Mouse (Mus musculus): ENCODE measurements around the gene Wee2. TPM values are rescaled to one million over a fixed set of nuclear protein-coding genes. Genes with fewer than 3 reads are reported as not detected.

The Wee2 gene
- polyA plus RNA-seq, 1 experiment from 2014 or later: not detected

DNA sequence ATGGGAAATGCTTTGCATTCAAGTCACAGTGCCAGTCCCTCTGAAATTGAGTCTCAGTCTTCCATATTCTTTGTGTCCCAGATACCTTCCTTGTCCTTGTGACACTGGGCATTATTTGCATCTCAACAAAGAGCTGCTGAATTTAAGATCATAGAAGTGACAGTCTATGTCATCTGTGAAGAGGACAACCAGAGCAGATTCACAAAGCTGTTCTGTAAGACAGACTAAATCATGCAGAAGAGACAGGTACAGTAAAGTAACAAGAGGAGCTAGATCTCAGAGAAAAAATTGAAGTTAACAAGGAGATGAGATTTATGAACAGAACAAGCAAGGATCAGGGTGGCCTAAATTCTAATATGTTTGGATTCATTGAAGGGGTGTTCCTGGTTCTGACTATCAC lies 52.0 kb downstream of the Wee2 start, which contains the start of gene Tas2r137:
Gene Tas2r137, plus strand, starts transcription at position 301 of the 400 bp plus-strand sequence.
- Histone ChIP-seq H3K27me3 (ENCODE audit: control insufficient read depth, insufficient read depth, low read length) (no peaks in the 10 kb centered on the region), H3K9ac (ENCODE audit: low read length) (no peak within 1 kb of the TSS), H3K9me3 (replicated peaks; ENCODE audit: control insufficient read depth, low read length) (no peaks in the 10 kb centered on the region), H3K36me3 (ENCODE audit: control insufficient read depth, insufficient read depth, low read length) (no peaks in the 10 kb centered on the region), H3K4me2 (ENCODE audit: low read depth, low read length) (no peak within 1 kb of the TSS), H3K4me3 (replicated peaks; ENCODE audit: low read length) (no peak within 1 kb of the TSS), H3K4me1 (ENCODE audit: control insufficient read depth, insufficient read depth, low read length) (no peaks in the 10 kb centered on the region), H3K27ac (ENCODE audit: low read length) (no peak within 1 kb of the TSS)
- no peak for ATAC-seq (ENCODE audit: insufficient read depth, low FRiP score)

DNA sequence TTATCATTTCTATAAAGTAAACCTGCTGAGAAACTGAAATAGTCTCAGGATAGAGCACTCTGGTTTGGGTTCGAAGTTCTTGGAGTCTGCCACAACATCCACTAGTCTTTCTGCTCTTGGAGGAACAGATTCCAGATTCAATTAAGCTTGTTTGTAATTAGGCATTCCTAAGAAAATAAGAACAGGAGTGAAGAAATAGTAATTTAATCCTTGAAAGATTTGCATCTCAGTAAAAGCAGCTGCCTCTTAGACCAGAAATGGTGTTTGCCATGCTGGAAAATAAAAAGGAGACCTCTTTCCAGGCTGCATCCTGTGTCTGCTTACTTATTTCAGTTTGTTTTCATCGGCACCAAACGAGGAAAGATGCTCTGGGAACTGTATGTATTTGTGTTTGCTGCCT lies 54.3 kb downstream of the Wee2 start, which contains the start of gene Tas2r108:
Gene Tas2r108, plus strand, starts transcription at position 301 of the 400 bp plus-strand sequence.
- H3K4me2 ChIP-seq (ENCODE audit: low read depth, low read length): no peak within 1 kb of the TSS
- no peaks in the 10 kb centered on the region for H3K4me1 ChIP-seq (ENCODE audit: control insufficient read depth, insufficient read depth, low read length)
- H3K36me3 ChIP-seq (ENCODE audit: control insufficient read depth, insufficient read depth, low read length): no peaks in the 10 kb centered on the region
- WGBS: 86% methylated on average over 3 of the region's 3 CpGs
- no peaks in the 10 kb centered on the region for H3K9me3 ChIP-seq (replicated peaks; ENCODE audit: control insufficient read depth, low read length)
- H3K27ac ChIP-seq (ENCODE audit: low read length): no peak within 1 kb of the TSS
- H3K9ac ChIP-seq (ENCODE audit: low read length): no peak within 1 kb of the TSS
- no peak for ATAC-seq (ENCODE audit: insufficient read depth, low FRiP score)
- H3K4me3 ChIP-seq (replicated peaks; ENCODE audit: low read length): no peak within 1 kb of the TSS
- H3K27me3 ChIP-seq (ENCODE audit: control insufficient read depth, insufficient read depth, low read length): no peaks in the 10 kb centered on the region

Other genes with a start within 250 kb of the Wee2 start
- gene Agk, start 113.9 kb upstream of the Wee2 start, polyA plus RNA-seq (2015; fragmentation: Nextera tagmentation; extraction: Ambion mirVana): 34.9 and 40.0 TPM in 2 replicates
- 16.6 and 19.8 TPM in 2 replicates for gene E330009J07Rik, start 3.0 kb upstream of the Wee2 start, polyA plus RNA-seq (2015; fragmentation: Nextera tagmentation; extraction: Ambion mirVana)
- 135 and 143 TPM in 2 replicates for gene Ssbp1, start 32.3 kb downstream of the Wee2 start, polyA plus RNA-seq (2015; fragmentation: Nextera tagmentation; extraction: Ambion mirVana)
- not detected in 2 replicates for gene Tas2r137, start 52.1 kb downstream of the Wee2 start, polyA plus RNA-seq (2015; fragmentation: Nextera tagmentation; extraction: Ambion mirVana)
- gene Tas2r108, start 54.4 kb downstream of the Wee2 start, polyA plus RNA-seq (2015; fragmentation: Nextera tagmentation; extraction: Ambion mirVana): not detected in 2 replicates
- gene Prss37, start 80.4 kb downstream of the Wee2 start, polyA plus RNA-seq (2015; fragmentation: Nextera tagmentation; extraction: Ambion mirVana): not detected in 2 replicates
- 0.09 TPM in 1 of 2 replicates, not detected in the other for gene Olfr461, start 116.0 kb downstream of the Wee2 start, polyA plus RNA-seq (2015; fragmentation: Nextera tagmentation; extraction: Ambion mirVana)
- not detected in 2 replicates for gene Olfr460, start 130.4 kb downstream of the Wee2 start, polyA plus RNA-seq (2015; fragmentation: Nextera tagmentation; extraction: Ambion mirVana)
- gene Clec5a, start 146.7 kb downstream of the Wee2 start, polyA plus RNA-seq (2015; fragmentation: Nextera tagmentation; extraction: Ambion mirVana): 1.8 and 2.8 TPM in 2 replicates
- not detected in 2 replicates for gene Tas2r138, start 174.2 kb downstream of the Wee2 start, polyA plus RNA-seq (2015; fragmentation: Nextera tagmentation; extraction: Ambion mirVana)
- gene Mgam, start 189.7 kb downstream of the Wee2 start, polyA plus RNA-seq (2015; fragmentation: Nextera tagmentation; extraction: Ambion mirVana): 3.0 and 3.9 TPM in 2 replicates

All from stomach, embryonic 16.5 days (tissue).